Mouse (Mus musculus): ENCODE results near the gene Rhot1.

GRCm38 (mm10) chr11:80163362-80164116 is 45.3 kb upstream of the Rhot1 start:
- no peak for TF ChIP-seq USF1 (IDR thresholded peaks at IDR 0.05; ENCODE audit: low read depth)
- TF ChIP-seq POLR2A (IDR thresholded peaks at IDR 0.05; ENCODE audit: insufficient read length, low read depth), result no peak
- no peak for TF ChIP-seq E2F4 (IDR thresholded peaks at IDR 0.05; ENCODE audit: insufficient read depth)
- no peak for TF ChIP-seq SRF (IDR thresholded peaks at IDR 0.05; ENCODE audit: control insufficient read depth, insufficient read length, low read depth)
- no peak for TF ChIP-seq POLR2AphosphoS2 (IDR thresholded peaks at IDR 0.05; ENCODE audit: insufficient read length, low read depth)
- TF ChIP-seq MYOG (IDR thresholded peaks at IDR 0.05; ENCODE audit: control insufficient read depth in 1 of 3, insufficient read depth in 1 of 3, insufficient read length in 2 of 3, low read depth in 2 of 3), result no peak
- TF ChIP-seq REST (IDR thresholded peaks at IDR 0.05; ENCODE audit: insufficient read depth, insufficient read length), result no peak
- TF ChIP-seq MYOD1 (IDR thresholded peaks at IDR 0.05; ENCODE audit: control insufficient read depth in 1 of 3, insufficient read length in 2 of 3, low read depth in 2 of 3), result no peak
- no peak for TF ChIP-seq CEBPB (IDR thresholded peaks at IDR 0.05; ENCODE audit: insufficient read depth, poor library complexity, severe bottlenecking)
- TF ChIP-seq TCF12 (IDR thresholded peaks at IDR 0.05; ENCODE audit: insufficient read depth, poor library complexity, severe bottlenecking), result no peak
- TF ChIP-seq MAX (IDR thresholded peaks at IDR 0.05; ENCODE audit: low read depth), result no peak
- no peak for TF ChIP-seq TCF3 (IDR thresholded peaks at IDR 0.05; ENCODE audit: insufficient read length, low read depth)

All from myocyte (in vitro differentiated cells).